Mouse (Mus musculus) c-Kit-negative CD71-positive TER-119-positive erythroid progenitor cells, embryonic 14.5 days (primary cell): Measurements from ENCODE around the gene Zswim4.
"Not testable (repeated sequence)": the region's sequence is repeated elsewhere in the genome, so short reads cannot be mapped to it uniquely, and the experiment has no call there.

Experiments
- DNase-seq: peaks from one replicate; pipeline ENCODE4 v3.0.0-alpha.2; 2013; ENCODE audit warnings: low read depth, low spot score

Gene Zswim4

GRCm38 (mm10) chr8:84236998-84237473 is at the start of gene Zswim4:
TSS of gene Zswim4 (minus strand) at chr8:84237055.
- DNase-seq, result peak; percentile 99

DNA sequence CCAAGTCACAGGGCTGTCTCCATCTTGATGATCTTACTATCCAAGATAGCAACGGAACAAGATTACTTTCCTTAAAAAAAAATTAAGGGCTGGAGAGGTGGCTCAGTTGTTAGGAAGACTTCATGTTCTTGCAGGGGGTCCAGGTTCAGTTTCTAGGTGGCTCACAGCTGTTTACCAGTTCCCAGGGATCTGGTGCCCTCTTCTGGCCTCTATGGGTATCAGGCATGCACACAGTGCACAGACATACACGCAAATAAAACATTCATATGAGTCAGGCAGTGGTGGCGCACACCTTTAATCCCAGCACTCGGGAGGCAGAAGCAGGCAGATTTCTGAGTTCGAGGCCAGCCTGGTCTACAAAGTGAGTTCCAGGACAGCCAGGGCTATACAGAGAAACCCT is 48.8 kb upstream of the Zswim4 start:
- not testable (repeated sequence) for DNase-seq

- no peak for DNase-seq
Measured at GRCm38 (mm10) chr8:84284608-84285063, 47.8 kb upstream of the Zswim4 start.

DNA sequence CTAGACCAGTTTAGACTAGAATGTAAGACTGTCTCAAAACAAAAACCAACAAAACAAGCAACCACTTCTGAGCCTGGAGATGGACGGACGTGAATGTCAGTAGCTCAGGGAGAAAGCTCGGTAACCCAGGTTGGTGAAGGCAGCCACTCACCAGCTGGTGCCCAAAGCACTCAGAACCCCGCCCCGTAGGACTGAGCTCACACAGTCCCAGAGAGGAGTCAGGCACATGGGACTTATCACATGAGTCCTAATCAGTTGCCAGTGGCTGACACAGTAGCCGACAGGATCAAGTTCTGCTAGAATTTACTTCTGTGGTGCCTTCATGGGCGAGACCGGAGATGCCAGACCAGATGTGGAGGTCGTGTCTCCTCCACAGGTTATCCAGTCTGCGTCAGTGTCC is 43.9 kb upstream of the Zswim4 start:
- DNase-seq, result no peak

DNA sequence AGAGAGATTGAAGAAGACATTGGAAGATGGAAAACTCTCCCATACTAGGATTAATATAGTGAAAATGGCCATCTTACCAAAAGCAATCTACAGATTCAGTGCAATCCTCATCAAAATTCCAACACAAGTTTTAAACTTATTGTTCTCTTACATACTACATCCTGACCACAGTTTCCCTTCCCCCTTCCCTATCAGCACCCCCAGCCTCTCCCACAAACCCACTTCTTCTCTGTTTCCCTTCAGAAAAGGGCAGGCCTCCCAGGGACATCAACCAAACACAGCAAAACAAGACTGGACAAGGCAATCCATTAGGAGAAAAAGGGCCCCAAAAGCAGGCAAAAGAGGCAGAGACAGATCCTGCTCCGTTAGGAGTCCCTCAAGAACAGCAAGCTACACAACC is 39.6 kb upstream of the Zswim4 start:
- DNase-seq, result no peak

- DNase-seq, result no peak
Measured at GRCm38 (mm10) chr8:84273968-84274367, 37.1 kb upstream of the Zswim4 start.

DNA sequence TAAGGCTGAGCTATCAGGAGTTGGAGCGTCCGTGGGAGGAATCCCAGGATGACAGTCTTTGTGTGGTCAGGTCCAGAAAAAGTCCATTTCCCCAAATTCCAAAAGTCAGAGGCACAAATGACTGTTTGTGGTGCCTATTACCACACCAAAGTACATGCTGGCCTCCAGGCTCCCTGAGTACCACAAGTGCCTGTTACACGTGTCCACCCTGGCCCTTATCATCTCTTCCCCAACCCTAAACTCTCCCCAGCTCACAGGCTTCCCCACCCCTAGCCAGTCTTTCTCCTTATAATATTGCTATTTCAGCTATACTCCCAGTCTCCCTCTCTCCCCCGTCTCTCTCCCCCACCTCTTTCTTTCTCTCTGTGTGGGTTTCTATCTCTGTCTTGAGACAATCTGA is 35.4 kb upstream of the Zswim4 start:
- DNase-seq, result no peak

- peak; percentile 100 for DNase-seq
Measured at GRCm38 (mm10) chr8:84269950-84270773, 33.3 kb upstream of the Zswim4 start, which contains the start of gene Ccdc130. TSS of gene Ccdc130 (minus strand) at chr8:84270380.

DNA sequence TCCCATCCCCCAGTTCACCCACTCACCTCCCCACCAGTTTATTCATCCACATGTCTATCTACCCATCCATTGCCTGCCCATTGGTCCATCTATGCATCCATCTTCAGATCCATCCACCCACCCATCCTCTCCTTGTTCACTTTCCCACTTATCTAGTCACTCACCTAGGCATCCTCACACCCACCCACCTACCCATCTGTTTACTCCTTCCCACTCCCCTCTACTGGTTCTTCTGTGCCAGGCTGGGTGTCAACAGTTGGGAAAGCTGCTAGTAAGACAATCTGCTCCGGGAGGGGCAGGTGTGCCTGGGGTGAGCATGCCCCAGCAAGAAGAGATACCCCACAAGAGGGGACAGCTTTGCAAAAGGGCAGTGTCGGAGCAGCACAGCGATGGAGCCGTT is 24.2 kb upstream of the Zswim4 start:
- DNase-seq, result no peak

GRCm38 (mm10) chr8:84256822-84257610 is 20.2 kb upstream of the Zswim4 start, which contains the start of gene Mri1:
TSS of gene Mri1 (minus strand) at chr8:84257326.
- peak; percentile 77 for DNase-seq

GRCm38 (mm10) chr8:84256458-84256821 is 19.6 kb upstream of the Zswim4 start:
- no peak for DNase-seq

GRCm38 (mm10) chr8:84255858-84256257 is 19.0 kb upstream of the Zswim4 start:
- DNase-seq, result no peak

GRCm38 (mm10) chr8:84249257-84250170 is 12.7 kb upstream of the Zswim4 start, which contains the start of gene D8Ertd738e:
TSS of gene D8Ertd738e (minus strand) at chr8:84249719.
- DNase-seq, result peak; percentile 81

DNA sequence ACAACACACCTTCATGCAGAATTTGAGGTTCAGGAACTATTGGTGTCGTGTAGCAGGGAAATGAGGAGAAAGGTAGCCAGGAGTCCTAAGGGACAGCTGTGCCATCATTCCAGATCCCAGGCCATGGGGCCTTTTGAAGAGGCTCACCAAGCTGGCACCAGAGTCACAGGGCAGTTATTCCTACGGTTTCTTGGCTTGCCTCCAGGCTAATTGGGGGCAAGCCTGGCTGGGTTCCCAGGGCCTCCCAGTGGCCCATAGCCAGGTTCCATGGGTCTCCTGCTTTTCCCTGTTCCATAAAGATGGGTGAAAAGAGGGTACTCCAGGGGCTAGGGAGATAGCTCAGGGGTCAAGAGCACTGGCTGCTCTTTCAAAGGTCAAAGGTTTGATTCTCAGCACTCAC is 5.0 kb upstream of the Zswim4 start:
- DNase-seq, result no peak

- DNase-seq, result no peak
Measured at GRCm38 (mm10) chr8:84241167-84241566, 4.3 kb upstream of the Zswim4 start.

- DNase-seq, result no peak
Measured at GRCm38 (mm10) chr8:84237542-84238229, 831 bp upstream of the Zswim4 start.

GRCm38 (mm10) chr8:84236410-84236997 is 351 bp downstream of the Zswim4 start:
- no peak for DNase-seq

DNA sequence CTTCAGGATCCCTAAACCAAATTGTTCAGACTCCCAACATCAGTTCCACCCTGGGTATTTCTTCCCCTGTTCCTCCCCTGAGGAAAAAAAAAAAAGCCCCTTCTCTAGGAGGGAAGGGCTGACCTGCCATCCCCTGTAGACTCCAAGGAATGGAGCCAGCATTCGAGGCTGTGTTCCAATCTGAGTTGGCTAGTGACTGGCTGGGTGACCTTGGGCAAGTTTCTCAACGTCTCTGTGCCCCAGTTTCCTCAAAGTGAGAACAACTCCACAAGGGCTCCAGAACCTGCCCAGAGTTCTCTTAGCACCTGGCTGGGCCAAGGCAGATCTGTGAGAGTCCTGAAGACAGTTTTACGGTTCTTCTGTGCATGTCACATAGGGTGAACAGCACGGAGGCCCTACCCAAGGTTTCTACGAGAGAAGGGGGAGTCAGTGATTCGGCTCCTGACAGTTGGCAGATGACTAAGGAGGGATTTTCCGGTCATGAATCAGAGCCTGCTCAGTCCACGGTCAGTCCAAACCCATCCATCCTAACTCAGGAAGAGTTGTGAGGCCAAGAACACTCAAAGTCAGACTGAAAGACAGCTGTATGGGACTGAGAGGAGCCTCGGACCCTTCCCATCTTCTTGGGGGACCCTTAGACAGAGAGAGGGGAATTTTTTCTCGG is 977 bp downstream of the Zswim4 start:
- DNase-seq, result no peak

- DNase-seq, result no peak
Measured at GRCm38 (mm10) chr8:84233055-84233454, 3.8 kb downstream of the Zswim4 start.

DNA sequence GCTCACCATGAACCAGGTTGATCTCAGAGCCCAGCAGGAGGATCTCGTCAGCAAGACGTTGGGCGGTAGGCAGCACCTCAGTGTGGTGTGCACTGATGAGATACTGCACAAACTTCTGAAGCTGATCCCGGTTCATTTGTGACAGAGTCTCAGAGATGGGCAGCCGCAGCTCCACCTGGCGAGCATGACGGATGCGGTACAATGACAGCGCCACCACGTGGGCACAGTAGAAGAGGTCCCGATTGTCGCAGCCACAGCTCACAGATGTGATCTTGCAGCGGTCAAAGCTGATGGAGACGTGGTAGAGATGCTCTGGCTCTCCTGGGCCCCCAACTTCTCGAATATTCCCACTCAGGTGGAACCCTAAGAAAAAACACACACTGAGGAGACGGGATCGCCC is 6.1 kb downstream of the Zswim4 start:
- DNase-seq, result no peak
